Mouse (Mus musculus) embryonic fibroblast, embryonic 13.5 days (primary cell): ENCODE data around the gene Unc5cl.
"Not testable (repeated sequence)": the region's sequence is repeated elsewhere in the genome, so short reads cannot be mapped to it uniquely, and the experiment has no call there.

Experiments used
- CTCF ChIP-seq: IDR thresholded peaks from 2 replicates; pipeline ENCODE4 v1.5.1; 2011; ENCODE audit warnings: mild to moderate bottlenecking, control low read depth, low read length, moderate library complexity, borderline replicate concordance; ENCODE audit not compliant: insufficient read depth
- POLR2A ChIP-seq: IDR thresholded peaks from 2 replicates; pipeline ENCODE4 v1.6.1; 2011; ENCODE audit warnings: low read depth, mild to moderate bottlenecking, control low read depth, low read length, moderate library complexity

GRCm38 (mm10) chr17:48474282-48474681, 19.6 kb downstream of the Unc5cl start:
- not testable (repeated sequence) for TF ChIP-seq CTCF, POLR2A
